Mouse (Mus musculus): ENCODE data around the gene Rab11fip4.

The Rab11fip4 gene

DNA sequence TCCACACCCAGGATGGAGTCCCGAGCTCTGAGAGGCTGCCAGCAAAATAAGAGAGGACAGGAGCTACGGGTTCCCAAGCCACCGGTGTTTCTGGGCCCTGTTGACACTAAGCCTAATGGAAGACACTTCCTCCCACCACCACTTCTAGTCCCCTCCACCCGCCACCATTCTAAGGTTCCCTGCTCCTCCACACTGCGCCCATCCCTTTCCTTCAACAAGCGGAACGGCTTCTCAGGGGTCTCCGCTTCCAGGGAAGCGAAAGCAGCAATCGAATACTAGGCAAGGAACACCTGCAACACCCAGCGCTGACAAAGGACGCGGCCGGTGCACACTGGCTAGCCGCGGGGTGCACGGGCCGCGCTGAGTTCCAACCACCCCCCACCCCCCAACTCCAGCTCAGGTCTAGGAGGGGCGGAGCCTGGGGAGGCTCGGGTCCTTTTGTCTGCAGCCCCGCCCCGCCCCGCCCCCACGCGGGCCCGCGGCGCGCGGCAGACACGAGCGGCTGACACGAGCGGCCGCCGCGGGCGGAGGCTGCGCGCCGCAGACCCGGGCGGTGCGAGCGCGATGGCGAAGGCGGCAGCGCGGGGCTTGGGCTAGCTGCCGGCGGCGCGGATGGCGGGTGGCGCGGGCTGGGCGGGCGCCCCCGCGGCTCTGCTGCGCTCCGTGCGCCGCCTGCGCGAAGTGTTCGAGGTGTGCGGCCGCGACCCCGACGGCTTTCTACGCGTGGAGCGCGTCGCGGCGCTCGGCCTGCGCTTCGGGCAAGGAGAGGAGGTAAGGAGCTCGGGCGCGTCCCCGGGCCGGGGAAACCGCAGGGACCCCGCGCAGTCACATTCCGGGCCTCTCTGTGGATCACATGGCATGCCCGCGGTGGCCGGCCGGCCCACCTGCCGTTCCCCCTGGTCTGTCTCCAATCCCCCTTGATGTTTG is at the start of gene Rab11fip4:
Gene Rab11fip4, plus strand, starts transcription at position 549 of the 927 bp plus-strand sequence.
- DNase-seq (ENCODE audit: low spot score in 2 of 2), result no peak

DNA sequence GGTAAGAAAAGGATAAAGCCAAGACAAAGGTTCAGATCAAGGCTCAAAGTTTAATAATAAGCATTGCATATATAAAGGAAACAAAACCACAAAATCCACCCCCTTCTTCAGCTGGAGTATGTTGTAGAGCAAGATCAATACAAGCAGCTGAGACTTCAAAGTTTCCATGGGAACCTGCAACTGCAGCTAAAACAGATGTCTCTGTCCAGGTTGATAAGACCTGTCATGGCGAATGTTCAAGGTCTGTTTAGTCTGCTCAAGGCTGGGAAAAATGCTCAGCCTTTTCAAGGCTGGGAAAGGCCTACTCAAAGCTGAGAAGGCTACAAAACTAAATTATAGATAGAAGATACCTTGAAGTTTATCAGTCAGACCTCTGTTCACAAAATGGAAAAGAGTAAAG is 38.4 kb upstream of the Rab11fip4 start:
- no peak for DNase-seq (ENCODE audit: low spot score in 2 of 2)

DNA sequence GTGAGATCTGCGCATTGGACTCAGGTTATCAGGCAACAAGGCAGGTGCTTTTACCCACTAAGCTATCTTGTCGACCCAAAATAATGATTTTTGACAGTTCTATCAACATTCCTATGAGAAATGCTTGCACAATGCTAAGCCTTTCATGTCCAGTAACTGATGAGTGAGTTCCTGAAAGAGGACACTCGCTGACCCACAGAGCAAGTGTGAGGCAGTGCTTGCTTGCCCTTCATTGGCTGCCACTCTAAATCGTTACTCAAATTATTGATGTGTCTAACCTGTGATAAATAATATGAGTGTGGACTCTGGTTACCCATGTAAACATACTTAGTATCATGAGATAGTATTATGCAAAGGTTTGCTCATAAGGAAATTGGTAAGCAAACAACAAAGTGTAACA is 30.5 kb upstream of the Rab11fip4 start:
- DNase-seq (ENCODE audit: low spot score in 2 of 2), result no peak

DNA sequence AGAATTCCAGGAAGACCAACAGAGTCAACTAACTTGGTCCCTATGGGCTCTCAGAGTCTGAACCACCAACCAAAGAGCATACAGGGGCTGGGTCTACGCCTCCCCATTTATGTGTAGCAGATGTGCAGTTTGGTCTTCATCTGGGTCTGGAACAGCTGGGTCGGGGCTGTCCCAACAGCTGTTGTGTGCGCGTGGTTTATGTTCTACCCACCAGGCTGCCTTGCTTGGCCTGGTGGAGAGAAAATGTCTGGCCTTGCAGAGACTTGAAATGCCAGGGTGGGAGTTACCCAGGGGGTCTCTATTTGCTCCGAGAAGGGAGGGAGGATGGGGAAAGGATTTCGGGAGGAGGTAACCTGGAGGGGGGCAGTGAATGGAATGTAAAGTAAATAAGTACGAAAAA is 27.5 kb upstream of the Rab11fip4 start:
- no peak for DNase-seq (ENCODE audit: low spot score in 2 of 2)

DNA sequence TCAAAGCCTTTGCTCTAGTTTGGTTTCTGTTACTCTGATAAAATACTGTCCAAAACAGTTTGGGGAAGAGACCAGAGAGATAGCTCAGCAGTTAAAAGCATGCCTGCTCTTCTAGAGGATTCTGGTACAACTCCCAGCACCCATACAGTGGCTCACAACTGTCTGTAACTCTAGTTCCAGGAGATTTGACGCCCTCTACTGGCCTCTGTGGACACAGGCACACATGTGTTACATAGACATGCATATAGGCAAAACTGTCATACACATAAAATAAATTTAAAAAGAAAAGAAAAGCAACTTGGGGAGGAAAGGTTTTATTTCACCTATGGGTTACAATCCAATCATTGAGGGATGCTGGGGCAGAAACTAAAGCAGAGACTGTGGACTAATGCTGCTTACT is 24.1 kb upstream of the Rab11fip4 start:
- no peak for DNase-seq (ENCODE audit: low spot score in 2 of 2)

DNA sequence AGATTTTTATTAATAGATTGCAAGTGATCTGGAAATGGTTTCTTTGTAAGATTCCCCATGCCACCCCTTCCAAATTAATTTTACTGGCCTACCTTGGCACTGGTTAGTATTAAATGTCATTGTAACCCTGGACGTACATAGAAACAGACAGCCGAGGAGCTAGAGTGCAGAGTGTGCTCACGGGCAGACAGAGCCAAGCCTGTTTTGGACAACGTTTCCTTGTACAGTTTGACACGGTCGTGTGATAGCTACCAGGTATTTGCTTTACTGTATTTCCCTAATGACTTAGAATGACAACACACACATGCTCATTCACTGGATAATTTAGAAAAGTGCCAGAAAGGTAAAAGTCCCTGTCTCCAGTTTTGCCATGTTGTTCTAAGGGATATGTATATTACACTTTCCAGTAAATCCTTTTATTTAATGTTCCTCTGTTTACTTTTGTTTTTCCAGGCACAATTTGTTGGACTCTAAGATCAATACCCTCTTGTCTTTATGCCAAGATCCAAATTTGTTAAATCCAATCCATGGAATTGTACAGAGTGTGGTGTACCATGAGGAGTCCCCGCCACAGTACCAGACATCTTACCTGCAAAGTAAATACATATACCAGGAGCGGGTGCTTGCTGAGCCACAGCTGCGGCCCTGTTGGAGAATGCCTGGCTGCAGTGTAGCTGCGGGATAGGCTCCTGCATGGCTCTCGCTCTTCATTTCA is 22.7 kb upstream of the Rab11fip4 start:
- DNase-seq (ENCODE audit: low spot score in 2 of 2), result no peak

DNA sequence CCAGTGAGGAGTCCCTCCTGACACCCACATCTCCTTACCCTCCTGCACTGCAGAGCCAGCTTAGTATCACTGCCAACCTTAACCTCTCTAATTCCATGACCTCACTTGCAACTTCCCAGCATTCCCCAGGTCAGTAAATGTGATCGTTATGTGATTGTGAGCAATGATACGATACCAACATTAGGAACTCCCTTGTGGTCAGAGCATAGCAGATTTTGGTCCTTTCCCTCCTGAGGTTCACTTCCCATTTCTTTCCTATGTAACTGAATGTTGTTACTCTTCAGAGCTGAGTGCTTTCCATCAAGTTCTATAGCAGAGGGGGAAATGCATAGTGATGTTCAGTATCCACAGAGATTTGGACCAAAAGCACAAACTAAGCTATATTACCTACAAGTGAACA is 20.7 kb upstream of the Rab11fip4 start:
- no peak for DNase-seq (ENCODE audit: low spot score in 2 of 2)

DNA sequence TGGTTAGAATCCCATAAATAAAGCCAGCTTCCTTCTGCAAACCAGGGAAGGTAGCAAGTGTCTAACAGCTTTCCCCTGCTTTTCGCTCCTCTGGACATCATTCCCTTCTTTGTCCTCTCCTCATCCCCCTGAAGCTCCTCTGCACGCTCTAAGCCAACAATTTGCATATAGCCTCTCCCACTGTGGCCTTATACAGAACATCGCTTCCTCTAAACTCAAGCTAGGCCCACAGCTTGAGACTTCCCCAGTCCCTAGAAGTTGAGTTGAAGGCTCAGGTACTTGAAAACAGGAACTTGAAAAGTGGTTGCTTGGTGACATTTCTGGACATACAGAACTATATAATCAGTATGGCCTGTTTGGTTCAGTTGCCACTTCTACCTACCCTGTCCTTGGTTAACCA is 17.2 kb upstream of the Rab11fip4 start:
- DNase-seq (ENCODE audit: low spot score in 2 of 2), result no peak

DNA sequence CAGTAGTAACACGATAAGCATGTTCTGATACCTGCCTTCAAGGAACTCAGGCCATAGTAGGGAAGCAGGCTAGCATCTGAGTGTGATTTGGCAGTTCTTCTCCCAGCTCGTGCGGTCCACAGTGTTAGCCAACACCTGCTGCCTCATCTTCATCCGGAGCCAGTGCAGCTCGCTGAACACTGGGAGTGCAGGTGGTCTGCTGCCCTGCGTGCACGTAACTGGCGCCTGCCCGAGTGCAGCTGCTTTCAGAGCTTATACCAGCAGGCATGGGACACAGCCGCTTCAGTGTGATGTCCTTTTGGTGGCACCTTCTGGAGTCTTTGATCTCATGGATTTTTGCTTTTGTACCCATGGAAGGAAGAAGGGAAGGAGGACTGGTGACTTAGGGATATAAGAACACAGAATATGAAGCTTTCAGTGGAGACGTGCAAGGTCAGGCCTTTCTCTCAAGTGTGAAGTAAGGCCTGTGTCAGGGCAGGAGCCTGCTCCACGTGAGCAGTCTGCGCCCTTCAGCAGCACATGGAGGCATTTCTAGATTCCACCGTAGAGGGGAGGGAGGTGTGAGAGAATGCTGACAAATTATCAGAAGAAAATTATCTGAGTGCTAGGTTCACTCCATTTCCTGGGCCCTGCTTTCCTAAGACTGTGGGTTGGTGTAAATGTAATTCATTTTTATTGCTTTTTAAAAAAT is 15.5 kb upstream of the Rab11fip4 start:
- no peak for DNase-seq (ENCODE audit: low spot score in 2 of 2)

DNA sequence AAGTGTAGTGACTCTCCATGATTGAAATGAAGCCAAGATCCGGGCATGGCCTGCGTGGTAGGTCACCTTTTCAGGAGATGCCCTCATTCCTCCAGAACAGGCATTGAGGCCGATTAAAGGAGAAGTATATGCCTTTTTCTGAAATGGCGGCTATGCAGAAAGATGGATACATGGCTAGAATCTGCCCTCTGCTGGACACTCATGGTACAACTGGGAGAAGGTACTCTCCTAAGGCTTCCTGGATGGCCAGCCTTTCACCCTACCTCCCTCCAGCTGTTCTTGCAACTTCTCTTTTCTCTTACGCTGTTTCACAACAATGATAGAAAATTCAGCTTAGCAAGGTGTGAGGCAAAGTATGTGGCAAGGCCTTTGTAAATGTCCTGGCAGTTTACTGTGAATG is 13.3 kb upstream of the Rab11fip4 start:
- peak; percentile 35 to 58 for DNase-seq (ENCODE audit: low spot score in 2 of 2)

DNA sequence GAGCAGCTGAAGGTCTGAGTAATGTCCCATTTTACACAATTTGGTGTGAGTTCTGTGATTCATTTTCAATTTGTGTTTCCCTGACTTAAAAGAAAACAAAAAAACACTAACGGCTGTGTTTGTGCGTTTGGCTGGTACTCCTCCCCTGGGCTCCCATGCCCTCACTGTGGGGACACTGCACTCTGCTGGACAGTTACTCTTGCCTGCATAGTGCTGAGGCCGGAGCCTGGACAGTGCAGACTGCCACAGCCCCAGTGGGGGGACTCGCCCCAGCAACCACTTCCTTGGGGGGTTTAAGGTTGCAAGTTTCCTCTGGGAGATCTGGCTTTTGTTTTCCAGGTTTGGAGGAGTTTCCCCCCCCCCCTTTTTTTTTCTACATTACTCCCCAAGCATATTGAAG is 10.4 kb upstream of the Rab11fip4 start:
- no peak for DNase-seq (ENCODE audit: low spot score in 2 of 2)

DNA sequence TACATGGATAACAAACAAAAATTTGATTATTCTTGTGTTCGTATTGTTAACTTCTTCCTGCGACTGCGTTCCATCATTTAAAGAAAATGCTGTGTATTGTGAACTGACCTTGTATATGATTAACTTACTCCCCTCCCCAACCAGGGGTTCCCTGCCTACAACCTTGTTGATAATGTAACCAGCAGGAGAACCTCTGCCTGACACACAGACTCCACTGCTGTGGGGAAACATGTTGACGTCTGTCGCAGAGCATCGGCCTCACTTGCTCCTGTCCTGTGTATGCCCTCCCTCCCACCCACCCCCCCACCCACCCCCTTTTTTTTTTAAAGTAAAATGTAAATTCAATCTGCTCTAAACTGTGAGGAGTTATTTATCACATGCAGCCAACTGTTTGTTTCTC is 9.8 kb upstream of the Rab11fip4 start:
- DNase-seq (ENCODE audit: low spot score in 2 of 2), result no peak

DNA sequence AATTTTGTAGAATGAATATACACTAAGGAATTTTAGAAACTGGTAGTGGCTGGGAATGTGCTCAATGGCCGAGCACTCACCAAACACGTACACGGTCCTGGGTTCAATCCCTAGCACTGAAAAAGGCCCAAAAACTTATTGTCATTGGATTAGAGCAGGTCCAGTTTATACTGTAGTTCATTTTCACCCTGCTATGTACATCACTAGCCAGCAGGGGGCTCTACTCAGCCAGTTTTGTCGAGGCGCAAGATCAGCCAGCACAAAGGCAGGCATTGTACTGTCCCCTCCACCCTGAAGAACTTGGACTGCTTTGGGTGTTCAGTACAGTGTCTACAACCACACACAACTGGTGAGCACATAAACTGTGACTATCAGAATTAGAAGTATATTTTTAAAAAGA is 6.8 kb upstream of the Rab11fip4 start:
- peak; percentile 15 to 35 for DNase-seq (ENCODE audit: low spot score in 2 of 2)

DNA sequence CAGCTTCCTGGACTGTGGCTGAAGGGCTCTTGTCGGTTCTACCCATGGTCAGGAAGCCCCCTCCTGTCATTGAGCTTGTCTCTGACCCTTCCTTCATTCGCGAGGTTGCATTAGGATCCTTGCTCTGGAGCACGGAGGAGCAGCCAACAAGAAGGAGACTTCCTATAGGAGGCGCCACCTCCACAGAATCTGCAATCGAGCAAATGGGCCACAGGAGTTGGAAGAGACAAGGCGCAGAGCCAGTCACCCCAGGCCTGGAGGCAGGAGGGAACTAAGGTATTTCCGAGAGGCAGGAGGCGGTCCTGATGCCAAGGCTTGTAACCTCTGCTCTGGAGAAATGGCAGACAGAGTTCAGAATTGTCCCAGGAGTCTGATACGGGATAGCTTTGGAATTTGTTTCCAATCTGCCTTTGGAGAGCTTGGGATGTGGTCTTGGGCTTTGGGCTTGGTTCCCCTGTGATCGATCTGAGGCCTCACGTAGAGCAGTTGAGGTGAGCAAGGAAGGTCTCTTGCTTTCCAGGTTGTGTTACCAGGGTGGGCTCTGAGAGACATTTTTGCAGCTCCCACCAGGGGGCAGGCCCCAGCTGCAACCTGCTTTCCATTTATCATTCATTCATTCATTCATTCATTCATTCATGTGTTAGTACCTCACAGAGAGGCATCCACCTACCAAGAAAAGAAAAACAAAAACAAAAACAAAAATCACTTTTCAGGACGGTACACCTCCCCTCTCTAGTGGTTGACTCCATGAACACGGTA is 1.5 kb upstream of the Rab11fip4 start:
- DNase-seq (ENCODE audit: low spot score in 2 of 2), result no peak

DNA sequence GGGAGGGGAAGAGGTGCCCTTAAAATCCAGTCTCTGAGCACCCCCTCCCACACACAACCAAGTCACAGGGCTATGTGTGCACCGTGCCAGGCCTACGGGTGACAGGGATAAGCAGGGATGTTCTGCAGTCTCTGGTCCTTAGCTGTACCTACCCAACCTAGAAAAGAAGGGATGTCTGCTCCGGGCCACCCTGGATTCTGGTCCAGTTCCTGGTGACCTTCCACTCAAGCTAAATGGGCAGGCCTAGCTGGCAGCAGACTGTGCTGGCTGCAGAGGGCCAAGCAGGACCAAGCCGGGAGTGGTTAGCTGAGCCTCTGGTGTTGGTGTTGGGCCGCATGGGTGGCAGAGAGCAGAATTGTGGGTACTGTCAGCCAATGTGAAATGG is 571 bp downstream of the Rab11fip4 start:
- no peak for DNase-seq (ENCODE audit: low spot score in 2 of 2)

DNA sequence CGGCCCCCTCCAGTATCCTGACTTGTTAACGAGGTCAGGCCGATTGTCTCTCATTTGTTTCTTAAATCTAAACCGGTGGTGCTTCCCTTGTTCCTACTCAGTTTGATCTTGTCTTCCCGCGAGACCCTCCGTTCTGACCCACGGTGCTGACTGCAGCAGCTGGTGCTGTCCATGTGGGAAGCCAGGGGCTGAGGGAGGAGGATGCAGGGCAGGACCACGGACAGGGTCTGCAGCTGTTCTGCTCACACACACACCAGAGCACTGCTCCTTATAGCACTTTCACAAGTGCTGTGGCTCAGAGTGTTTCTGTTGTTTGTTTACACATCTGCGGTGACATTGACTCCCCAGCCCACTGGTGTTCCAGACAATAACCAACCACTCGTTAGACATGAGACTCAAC is 2.5 kb downstream of the Rab11fip4 start:
- DNase-seq (ENCODE audit: low spot score in 2 of 2), result no peak

DNA sequence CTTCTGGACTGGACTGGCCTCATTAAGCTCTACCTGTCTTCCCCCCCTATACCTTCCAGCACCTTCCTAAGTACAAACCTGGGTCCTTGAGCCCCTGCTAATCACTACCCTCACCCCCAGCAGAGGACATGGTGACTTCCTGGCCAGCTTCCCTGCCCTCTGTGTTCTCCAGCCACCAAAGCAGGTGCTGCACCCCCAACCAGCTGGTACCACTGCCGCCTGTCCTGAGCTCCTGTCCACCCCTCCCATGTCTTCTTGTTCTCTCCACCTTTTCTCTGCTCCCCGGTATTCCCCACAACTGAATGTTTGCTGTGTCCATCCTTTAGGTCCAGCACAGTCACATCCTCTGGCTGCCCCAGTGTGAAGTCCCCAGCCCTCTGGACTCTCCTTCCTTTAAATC is 19.4 kb downstream of the Rab11fip4 start:
- DNase-seq (ENCODE audit: low spot score in 2 of 2), result no peak

DNA sequence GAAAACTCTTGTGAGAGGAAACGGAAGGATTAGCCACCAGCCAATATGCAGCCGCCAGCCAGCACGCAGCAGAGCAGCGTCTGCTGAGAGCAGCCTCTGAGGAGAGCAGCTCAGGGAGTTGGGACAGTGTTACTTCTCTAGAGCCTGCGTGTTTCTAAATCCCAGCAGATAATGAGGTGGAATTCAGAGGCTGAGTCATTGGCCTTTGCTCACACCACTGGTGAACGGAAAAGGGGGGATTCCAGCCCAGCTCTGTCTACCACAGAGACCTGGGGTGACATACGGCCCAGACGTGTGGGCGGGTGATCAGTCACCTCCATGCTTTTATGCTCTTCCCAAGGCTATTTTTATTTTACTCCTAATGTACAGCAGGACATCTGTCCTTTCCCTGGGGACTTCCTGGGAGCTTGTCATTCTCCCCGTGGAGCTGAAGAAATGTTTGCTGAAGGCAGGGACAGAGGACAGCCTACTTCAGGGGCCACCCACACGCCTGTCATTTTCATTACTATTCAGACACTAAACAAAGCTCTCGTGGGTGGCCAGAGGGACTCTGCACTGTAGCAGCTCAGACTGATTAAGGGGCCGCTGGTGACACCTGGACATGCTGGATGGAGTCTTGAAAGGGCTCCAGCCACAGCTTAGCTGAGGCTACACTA is 20.1 kb downstream of the Rab11fip4 start:
- DNase-seq (ENCODE audit: low spot score in 2 of 2), result no peak

DNA sequence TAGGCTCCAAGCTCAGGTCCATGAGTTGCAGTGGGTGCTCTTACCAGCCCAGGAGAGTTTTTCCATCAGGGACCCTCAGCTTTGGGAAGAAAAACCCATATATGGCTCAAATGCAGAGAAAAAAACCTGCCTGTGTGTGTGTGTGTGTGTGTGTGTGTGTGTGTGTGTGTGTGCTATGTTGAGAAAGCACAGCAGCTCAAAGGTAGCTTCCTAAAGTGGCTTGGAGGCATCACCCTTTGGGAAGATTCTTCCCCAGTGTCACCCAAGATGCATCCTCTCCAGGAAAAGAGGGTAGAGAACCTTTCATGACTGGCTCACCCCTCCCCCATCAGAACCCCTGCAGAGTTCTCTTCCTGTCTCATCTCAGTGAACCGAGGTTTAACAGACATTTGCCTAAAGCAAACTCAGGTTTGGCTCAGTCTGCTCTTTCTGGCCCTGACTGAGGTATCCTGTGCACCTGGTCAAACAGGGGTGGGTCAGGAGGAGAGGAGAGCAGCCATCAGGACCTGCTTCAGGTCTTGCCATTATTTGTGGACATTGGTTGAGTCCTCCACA is 21.1 kb downstream of the Rab11fip4 start:
- no peak for DNase-seq (ENCODE audit: low spot score in 2 of 2)

DNA sequence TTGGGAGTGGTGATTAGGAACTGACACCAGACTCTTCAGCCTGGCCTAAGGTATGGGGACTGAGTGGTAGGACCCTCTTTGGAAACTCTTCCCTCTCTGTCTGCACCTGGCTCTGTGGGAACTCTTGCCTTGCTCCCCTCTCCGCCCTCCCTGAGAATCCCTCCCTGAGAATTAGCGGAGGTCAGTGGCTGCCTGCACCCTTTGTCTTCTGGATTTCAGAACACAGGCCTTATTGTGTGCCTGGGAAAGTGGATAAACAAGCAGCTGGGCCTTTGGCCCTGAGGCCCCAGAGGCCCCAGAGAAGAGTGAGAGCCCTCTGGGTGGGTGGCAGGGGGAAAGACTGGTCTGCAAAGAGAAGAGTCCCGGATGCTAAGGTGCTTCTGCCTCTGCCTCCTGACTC is 22.1 kb downstream of the Rab11fip4 start:
- no peak for DNase-seq (ENCODE audit: low spot score in 2 of 2)

DNA sequence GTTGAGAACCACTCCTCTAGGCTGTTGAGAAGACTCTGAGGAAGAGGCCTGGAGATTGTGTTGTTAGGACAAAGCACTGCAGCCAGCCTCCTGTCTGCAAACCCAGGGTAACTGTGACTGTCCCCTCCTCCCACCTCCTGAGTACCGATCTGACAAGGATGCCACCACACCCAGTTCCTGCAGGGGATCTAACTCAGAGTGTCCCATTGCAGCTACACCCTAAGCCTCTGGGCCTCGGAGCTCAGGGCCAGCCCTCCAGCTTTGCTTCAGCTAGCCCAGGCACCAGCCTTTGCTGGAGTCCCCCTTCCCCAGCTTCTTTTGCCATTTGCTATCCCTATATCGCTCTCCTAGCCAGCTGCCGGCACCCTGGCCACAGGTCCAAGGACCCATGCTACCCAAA is 22.7 kb downstream of the Rab11fip4 start:
- DNase-seq (ENCODE audit: low spot score in 2 of 2), result no peak

All from heart, adult 9 months (tissue).